Mouse (Mus musculus) layer of hippocampus, postnatal 14 days (tissue): ENCODE results near the gene Plagl2. TPM values are rescaled to one million over a fixed set of nuclear protein-coding genes. Genes with fewer than 3 reads are reported as not detected.

Experiments
- DNase-seq, 2 experiments: peaks; one replicate each; pipeline ENCODE4 v3.0.0; 2021 to 2022; ENCODE audit warnings: low spot score in 2 of 2, mixed read lengths in 1 of 2
- total RNA-seq, 2 experiments: library from RNA; stranded (reverse); gene quantifications; 2 replicates each; pipeline ENCODE4 v1.2.3; 2021

Gene Plagl2
- total RNA-seq, 2 experiments from 2014 or later: 4.5 to 5.3 TPM

GRCm38 (mm10) chr2:153198485-153198884 lies 42.7 kb downstream of the Plagl2 start:
- DNase-seq: no peak

- no peak for DNase-seq
These were observed 47.0 kb downstream of the Plagl2 start for GRCm38 (mm10) chr2:153194255-153194654.

GRCm38 (mm10) chr2:153191242-153191641 lies 50.0 kb downstream of the Plagl2 start:
- DNase-seq: no peak

GRCm38 (mm10) chr2:153187848-153188247 lies 53.4 kb downstream of the Plagl2 start:
- DNase-seq: no peak

GRCm38 (mm10) chr2:153186176-153186591 lies 55.0 kb downstream of the Plagl2 start:
- peak; percentile 69 to 80 for DNase-seq

DNA sequence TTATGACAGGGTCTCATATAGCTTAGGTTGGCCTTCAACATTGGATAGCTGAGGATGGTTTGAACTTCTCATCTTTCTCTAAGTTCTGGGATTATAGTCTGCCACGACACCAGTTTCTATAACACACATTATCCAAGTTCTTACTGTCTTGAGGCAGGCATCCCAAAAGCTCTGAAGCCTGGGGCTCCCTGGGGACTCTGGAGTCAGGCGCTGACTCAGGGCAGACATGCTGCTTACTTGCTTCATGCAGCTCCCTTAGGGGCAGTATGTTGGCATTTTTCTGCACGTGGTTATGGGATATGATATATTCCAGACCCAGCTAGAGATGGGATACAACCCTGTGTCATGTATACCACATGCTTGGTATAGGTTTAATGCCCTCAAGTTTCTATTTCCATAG lies 61.3 kb downstream of the Plagl2 start:
- DNase-seq: no peak

DNA sequence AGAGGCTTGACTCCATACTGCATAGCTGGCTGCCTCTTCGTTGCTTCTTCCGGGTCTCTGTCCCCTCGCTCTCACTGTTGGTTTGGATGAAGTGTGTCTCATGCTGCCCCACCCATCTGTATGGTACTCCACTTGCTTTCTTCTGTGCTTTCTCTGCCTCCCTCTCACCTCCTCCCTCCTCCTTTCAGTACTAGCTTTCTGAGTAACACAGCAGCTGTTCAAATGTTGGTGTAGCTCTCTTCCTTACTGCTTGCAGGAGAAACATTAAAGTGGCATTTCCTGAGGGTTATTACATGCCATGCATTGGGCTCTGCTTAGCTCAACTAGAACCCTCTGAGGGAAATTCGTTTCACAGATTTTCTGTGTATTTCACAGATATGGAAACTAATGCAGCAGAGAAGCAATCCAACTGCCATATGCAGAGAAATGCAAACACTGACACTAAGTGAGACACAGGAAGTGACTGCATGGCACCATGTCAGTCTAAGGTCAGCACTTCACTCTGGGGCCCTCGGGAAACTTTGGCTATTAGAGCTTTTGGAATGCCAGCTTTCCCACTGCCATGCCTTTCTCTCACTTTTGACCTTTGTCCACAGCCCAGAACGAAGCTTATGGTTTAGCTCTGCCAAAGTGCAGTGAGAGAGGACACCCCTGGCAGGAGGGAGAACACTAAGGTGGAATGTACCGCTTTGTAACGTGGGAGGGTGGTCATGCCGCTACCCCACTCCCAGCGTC lies 61.9 kb downstream of the Plagl2 start:
- DNase-seq: no peak

Other genes with a start within 250 kb of the Plagl2 start
- 10 to 100 TPM; 34.0 to 37.4 TPM for gene Pdrg1, start 226.0 kb downstream of the Plagl2 start, total RNA-seq
- 1 to 10 TPM; 3.3 TPM for gene Xkr7, start 209.6 kb downstream of the Plagl2 start, total RNA-seq
- 1 to 10 TPM; 5.5 to 7.4 TPM for gene Ccm2l, start 175.5 kb downstream of the Plagl2 start, total RNA-seq
- gene Hck, start 133.0 kb downstream of the Plagl2 start, total RNA-seq: 1 to 10 TPM; 2.2 to 2.4 TPM
- 10 to 100 TPM; 93.0 to 93.3 TPM for gene Tm9sf4, start 80.1 kb downstream of the Plagl2 start, total RNA-seq
- gene Tspyl3, start 16.0 kb downstream of the Plagl2 start, total RNA-seq: 10 to 100 TPM; 25.7 to 26.1 TPM
- 10 to 100 TPM; 16.0 to 18.0 TPM for gene Pofut1, start 107 bp upstream of the Plagl2 start, total RNA-seq
- 10 to 100 TPM; 63.5 to 69.2 TPM for gene Kif3b, start 50.0 kb upstream of the Plagl2 start, total RNA-seq
- gene Asxl1, start 104.4 kb upstream of the Plagl2 start, total RNA-seq: 10 to 100 TPM; 34.6 to 34.7 TPM